Mouse (Mus musculus) forebrain, embryonic 13.5 days (tissue): ENCODE data around the gene Dctn3. TPM values are rescaled to one million over a fixed set of nuclear protein-coding genes. Genes with fewer than 3 reads are reported as not detected.
A peak's percentile ranks its signal among the peaks of the same experiment; 100 is the strongest.
"Not testable (repeated sequence)": the region's sequence is repeated elsewhere in the genome, so short reads cannot be mapped to it uniquely, and the experiment has no call there.

ENCODE experiments used
- ATAC-seq: fragments of 200-750 bp; cut with Nextera tagmentation; 2 replicates; pipeline ENCODE4 v1.8.0; 2017
- H3K27ac ChIP-seq: fragments of 300-500 bp; sonication (generic); 2 replicates; pipeline ENCODE4 v1.5.1; 2015; ENCODE audit warnings: inconsistent platforms, mild to moderate bottlenecking, moderate library complexity
- H3K27me3 ChIP-seq: fragments of 300-500 bp; sonication (generic); 2 replicates; pipeline ENCODE4 v1.6.1; 2015; ENCODE audit warnings: mild to moderate bottlenecking, inconsistent platforms
- H3K36me3 ChIP-seq: fragments of 300-500 bp; sonication (generic); 2 replicates; pipeline ENCODE4 v1.6.1; 2015; ENCODE audit warnings: mild to moderate bottlenecking, inconsistent platforms; ENCODE audit not compliant: poor library complexity, severe bottlenecking
- H3K4me1 ChIP-seq: fragments of 300-500 bp; sonication (generic); 2 replicates; pipeline ENCODE4 v1.6.1; 2015; ENCODE audit warnings: inconsistent platforms
- H3K4me2 ChIP-seq: fragments of 300-500 bp; sonication (generic); 2 replicates; pipeline ENCODE4 v1.6.1; 2015; ENCODE audit warnings: inconsistent platforms, mild to moderate bottlenecking, moderate library complexity
- H3K4me3 ChIP-seq: fragments of 300-500 bp; sonication (generic); 2 replicates; pipeline ENCODE4 v1.5.1; 2015; ENCODE audit warnings: mild to moderate bottlenecking, inconsistent platforms
- H3K9ac ChIP-seq: fragments of 300-500 bp; sonication (generic); 2 replicates; pipeline ENCODE4 v1.6.1; 2015; ENCODE audit warnings: mild to moderate bottlenecking, inconsistent platforms
- H3K9me3 ChIP-seq: fragments of 300-500 bp; sonication (generic); replicated peaks from 2 replicates; pipeline ENCODE4 v1.6.1; 2016; ENCODE audit warnings: inconsistent platforms
- WGBS: fragments of 180-500 bp; shearing (Covaris S2); methylation state at CpG from one replicate; pipeline ENCODE4 v1.1.7; 2015; 5-methylcytosine and 5-hydroxymethylcytosine counted together
- polyA plus RNA-seq: library from polyadenylated mRNA; unstranded; fragments of >200 nt; fragmentation: Nextera tagmentation; extraction: Ambion mirVana; gene quantifications from 2 replicates; pipeline ENCODE4 v1.2.1, GENCODE M21; 2015

The Dctn3 gene
- polyA plus RNA-seq, 1 experiment from 2014 or later = 262 TPM

DNA sequence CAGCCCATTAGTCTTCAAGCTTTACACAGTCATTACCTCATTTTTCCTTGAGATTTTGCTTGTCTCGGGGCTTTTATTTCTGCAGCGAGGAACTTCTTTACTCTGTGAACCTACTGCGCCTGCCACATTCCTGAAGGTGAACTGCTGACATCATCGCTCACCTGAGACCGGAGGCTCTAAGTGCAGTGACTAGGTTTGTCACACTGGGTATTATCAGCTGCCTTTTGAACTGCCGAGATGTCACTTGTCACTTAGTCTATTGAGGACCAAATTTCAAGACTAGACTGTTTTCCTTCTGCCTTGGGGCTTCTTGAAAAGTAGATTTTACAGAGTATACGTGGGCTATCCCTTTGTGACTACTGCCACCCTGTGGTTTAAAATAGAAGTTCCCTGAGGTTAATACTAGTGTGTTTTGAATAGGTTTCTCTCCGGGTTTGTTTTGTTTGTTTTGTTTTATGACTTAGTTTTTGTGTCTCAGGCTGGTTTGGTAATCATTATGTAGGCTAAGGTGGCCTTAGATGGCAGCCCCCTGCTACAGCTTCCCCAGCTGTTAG, 14.7 kb downstream of the Dctn3 start:
- Histone ChIP-seq H3K4me2 (no peak overlapping the region), H3K36me3 (peaks cover 20% of the 10 kb centered on the region), H3K27me3 (no peaks in the 10 kb centered on the region; the same call in 1 of the 2 replicates), H3K9ac (no peak overlapping the region), H3K4me1 (peaks cover 66% of the 10 kb centered on the region), H3K9me3 (no peaks in the 10 kb centered on the region), H3K4me3 (no peak overlapping the region), H3K27ac (no peak overlapping the region; the same call in 1 of the 2 replicates)
- ATAC-seq = peak; percentile 25; the same call in 1 of the 2 replicates
- 40% methylated on average over 8 of the region's 8 CpGs for WGBS

GRCm38 (mm10) chr4:41707011-41707535, 15.9 kb downstream of the Dctn3 start:
- Histone ChIP-seq H3K27me3 (no peaks in the 10 kb centered on the region; the same call in 1 of the 2 replicates), H3K4me3 (0 out of 2 replicates have a peak overlapping the region, but pooled peaks have one; percentile 4), H3K4me1 (peaks cover 59% of the 10 kb centered on the region), H3K27ac (peak overlapping the region; percentile 61; the same call in 1 of the 2 replicates), H3K9me3 (no peaks in the 10 kb centered on the region), H3K9ac (no peak overlapping the region), H3K4me2 (peak overlapping the region; percentile 48), H3K36me3 (peaks cover 17% of the 10 kb centered on the region)
- ATAC-seq = peak; percentile 85
- under 1% methylated on average over 13 of the region's 13 CpGs for WGBS

DNA sequence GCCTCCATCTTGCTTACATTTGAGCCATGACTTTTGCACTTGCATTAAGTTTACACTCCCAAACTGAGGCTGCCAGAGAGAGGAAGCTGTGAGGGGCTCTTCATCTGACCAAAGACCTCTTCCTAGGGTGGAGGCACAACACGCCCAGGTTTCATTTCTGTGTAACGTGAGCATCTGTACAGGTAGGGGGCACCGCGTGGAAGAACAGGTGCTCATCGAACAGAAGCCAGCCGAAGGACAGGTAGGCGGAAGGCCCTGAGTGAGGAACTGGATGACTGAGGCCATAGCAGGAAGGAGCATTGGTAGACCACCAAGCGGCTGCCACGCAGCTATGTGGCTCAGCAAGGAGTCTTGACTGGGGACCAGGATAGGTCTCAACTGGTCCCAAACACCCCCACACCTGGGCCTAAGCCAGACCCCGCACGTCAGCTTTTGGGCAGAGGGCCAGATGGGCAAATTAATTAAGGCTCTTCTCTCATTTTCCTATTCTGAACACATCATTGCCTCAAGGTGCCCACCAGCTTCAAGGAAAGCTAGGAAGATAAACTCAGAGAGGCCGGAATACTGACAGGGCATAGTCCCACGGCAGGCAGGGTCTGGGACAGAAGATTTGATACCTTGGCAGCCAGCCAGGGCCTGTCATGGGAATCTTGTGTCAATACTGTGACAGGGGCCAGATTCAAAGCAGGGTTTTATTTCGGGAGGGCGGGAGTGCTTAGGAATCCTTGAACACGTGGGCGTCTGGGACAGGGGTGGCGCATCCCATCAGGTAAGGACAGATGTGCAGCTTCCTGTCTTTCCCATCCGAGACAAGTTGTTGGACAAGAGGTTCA, 16.8 kb downstream of the Dctn3 start:
- H3K36me3 ChIP-seq = peaks cover 8% of the 10 kb centered on the region
- no peaks in the 10 kb centered on the region; the same call in 1 of the 2 replicates for H3K27me3 ChIP-seq
- WGBS = 51% methylated on average over 19 of the region's 19 CpGs
- ATAC-seq = no peak
- H3K27ac ChIP-seq = peak overlapping the region; percentile 61; the same call in 1 of the 2 replicates
- H3K4me3 ChIP-seq = 0 out of 2 replicates have a peak overlapping the region, but pooled peaks have one; percentile 4
- H3K4me1 ChIP-seq = peaks cover 50% of the 10 kb centered on the region
- peak overlapping the region; percentile 48 for H3K4me2 ChIP-seq
- H3K9ac ChIP-seq = peak overlapping the region; percentile 26; the same call in 1 of the 2 replicates
- no peaks in the 10 kb centered on the region for H3K9me3 ChIP-seq

- no peak overlapping the region for H3K9ac ChIP-seq
- H3K27me3 ChIP-seq = no peaks in the 10 kb centered on the region; the same call in 1 of the 2 replicates
- H3K4me3 ChIP-seq = no peak overlapping the region
- no peak overlapping the region for H3K27ac ChIP-seq
- H3K36me3 ChIP-seq = no peaks in the 10 kb centered on the region
- H3K4me2 ChIP-seq = no peak overlapping the region
- peaks cover 42% of the 10 kb centered on the region for H3K4me1 ChIP-seq
- no peak for ATAC-seq
- WGBS = 7% methylated on average over 5 of the region's 5 CpGs
- H3K9me3 ChIP-seq = no peaks in the 10 kb centered on the region
These were observed 18.3 kb downstream of the Dctn3 start for GRCm38 (mm10) chr4:41704651-41705050.

DNA sequence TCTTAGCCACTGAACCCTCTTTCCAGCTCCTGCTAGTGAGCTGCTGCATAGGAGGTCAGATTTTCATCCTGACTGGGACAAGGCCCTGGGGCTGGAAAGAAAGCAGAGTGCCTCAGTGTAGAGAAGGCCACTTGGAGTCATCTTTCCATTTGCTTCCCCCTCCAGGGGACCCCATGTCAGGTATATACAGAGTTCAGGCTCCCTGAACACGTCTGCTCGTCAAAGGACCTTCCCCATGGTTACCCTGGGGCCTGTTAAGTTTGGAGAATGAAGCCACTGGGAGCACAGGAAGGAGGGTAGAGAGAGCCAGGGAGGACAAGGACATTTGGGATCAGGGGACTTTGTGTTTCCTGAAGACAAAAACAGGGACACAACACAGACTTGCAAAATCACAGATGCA, 20.7 kb downstream of the Dctn3 start:
- H3K36me3 ChIP-seq, H3K4me2 ChIP-seq, ATAC-seq, H3K9me3 ChIP-seq, H3K4me3 ChIP-seq, H3K27me3 ChIP-seq, H3K27ac ChIP-seq, H3K9ac ChIP-seq: not testable (repeated sequence)
- H3K4me1 ChIP-seq = peaks cover 31% of the 10 kb centered on the region
- WGBS = 61% methylated on average over 2 of the region's 2 CpGs

DNA sequence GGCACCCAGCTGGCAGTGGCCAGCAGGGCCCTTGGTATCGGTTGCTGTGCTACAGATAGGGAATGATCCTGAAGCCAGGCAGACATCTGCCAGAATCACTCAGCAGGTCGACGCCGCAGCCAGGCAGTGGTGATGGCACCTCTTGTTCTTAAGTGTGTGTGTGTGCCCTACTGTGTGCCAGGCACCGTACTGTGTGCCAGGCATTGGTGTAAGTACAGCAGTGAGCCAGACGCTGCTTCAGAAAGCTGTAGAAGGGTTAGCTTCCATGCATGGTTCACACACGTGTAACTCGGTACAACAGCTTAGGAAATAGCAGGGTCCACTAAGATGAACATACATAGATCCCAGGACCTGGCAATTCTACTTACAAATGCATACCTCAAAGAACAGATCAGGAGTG, 22.7 kb downstream of the Dctn3 start:
- not testable (repeated sequence) for H3K4me3 ChIP-seq, H3K36me3 ChIP-seq, H3K9me3 ChIP-seq, H3K9ac ChIP-seq, H3K4me2 ChIP-seq, ATAC-seq, H3K27ac ChIP-seq, H3K27me3 ChIP-seq
- H3K4me1 ChIP-seq = peaks cover 11% of the 10 kb centered on the region; the same call in 1 of the 2 replicates
- 81% methylated on average over 5 of the region's 8 CpGs for WGBS

GRCm38 (mm10) chr4:41699783-41700182, 23.2 kb downstream of the Dctn3 start, which contains the start of gene Il11ra1:
Gene Il11ra1, plus strand, starts transcription at chr4:41699989.
- WGBS = 93% methylated on average over 10 of the region's 10 CpGs
- not testable (repeated sequence) for H3K36me3 ChIP-seq, H3K9me3 ChIP-seq, H3K27ac ChIP-seq, ATAC-seq, H3K27me3 ChIP-seq, H3K4me3 ChIP-seq, H3K4me1 ChIP-seq, H3K9ac ChIP-seq
- H3K4me2 ChIP-seq = 0 out of 2 replicates have a peak within 1 kb of the TSS, but pooled peaks have one; percentile 34

- not testable (repeated sequence) for H3K9me3 ChIP-seq, H3K4me1 ChIP-seq, H3K9ac ChIP-seq, H3K4me3 ChIP-seq, H3K27ac ChIP-seq, ATAC-seq, H3K27me3 ChIP-seq, H3K36me3 ChIP-seq
- H3K4me2 ChIP-seq = peak overlapping the region; percentile 34
- WGBS = 6% methylated on average over 19 of the region's 32 CpGs
These were observed 24.5 kb downstream of the Dctn3 start for GRCm38 (mm10) chr4:41698421-41699016.

DNA sequence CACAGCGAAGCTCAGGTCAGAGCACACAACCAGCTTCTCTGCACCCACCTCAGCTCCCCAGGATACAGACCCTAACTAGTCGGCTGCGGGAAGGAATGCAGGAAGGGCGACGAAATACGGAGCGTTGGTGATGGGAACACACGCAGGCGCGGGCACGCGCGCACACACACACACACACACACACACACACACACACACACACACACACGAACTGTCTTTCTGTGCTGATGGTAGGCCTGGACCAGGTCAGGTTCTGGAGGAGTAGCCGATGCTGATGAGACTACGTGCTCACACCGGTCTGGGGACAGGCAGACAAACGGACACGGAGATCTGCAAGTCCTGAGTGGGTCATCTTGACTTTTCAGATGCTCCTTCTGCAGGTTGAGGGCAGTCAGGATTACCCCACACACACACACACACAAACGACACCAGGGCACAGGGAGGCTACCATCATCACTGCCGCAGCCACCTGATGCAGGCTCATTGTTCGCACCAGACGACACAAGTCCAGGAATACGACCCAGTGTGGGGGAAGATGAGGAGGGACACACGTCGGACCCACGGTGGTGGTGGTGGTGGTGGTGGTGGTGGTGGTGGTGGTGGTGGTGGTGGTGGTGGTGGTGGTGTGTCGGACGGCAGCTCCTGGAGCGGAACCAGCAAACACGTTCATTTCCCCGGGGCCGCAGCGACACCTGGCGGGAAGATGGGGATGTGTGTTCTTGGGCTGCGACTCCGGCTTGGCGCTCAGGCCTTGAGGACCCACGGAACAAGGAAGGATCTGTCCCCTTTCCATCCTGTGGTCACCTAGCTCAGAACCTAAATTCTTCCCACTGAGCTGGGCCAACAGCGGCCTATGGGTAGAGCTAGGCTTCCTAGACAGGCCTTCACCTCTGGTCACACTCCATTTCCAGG, 25.8 kb downstream of the Dctn3 start, which contains the start of gene Cntfr:
Cntfr (minus strand) TSS at position 160 of the 912 bp plus-strand sequence.
- not testable (repeated sequence) for ATAC-seq

DNA sequence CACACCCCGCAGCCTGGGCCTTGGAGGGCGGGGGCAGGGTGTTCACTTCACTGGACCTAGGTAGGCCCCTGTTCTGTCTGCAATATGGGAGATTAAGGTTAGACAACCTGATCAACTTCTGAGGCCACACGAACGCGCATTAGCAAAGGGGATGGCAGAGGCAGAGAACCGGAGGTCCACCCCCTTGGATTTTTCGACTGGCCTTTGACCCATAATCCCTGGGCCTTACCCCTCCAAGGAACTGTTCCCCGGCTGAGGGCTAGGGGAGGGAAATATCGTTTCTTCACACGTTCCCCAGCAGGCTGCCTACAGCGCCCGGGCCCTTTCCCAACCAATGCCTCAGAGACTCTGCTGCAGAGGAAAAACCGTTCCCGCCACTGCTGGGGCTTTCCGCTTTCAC, 26.5 kb downstream of the Dctn3 start:
- H3K9me3 ChIP-seq, H3K36me3 ChIP-seq, H3K4me1 ChIP-seq, ATAC-seq, H3K27ac ChIP-seq, H3K27me3 ChIP-seq, H3K9ac ChIP-seq, H3K4me3 ChIP-seq, H3K4me2 ChIP-seq: not testable (repeated sequence)
- 7% methylated on average over 14 of the region's 15 CpGs for WGBS

More for the DNA sequence above, 25.8 kb downstream of the Dctn3 start, which contains the start of gene Cntfr:
- H3K9ac ChIP-seq, H3K4me1 ChIP-seq, H3K27me3 ChIP-seq, H3K4me3 ChIP-seq, H3K27ac ChIP-seq, H3K9me3 ChIP-seq, H3K36me3 ChIP-seq: not testable (repeated sequence)
- WGBS = 14% methylated on average over 35 of the region's 40 CpGs
- H3K4me2 ChIP-seq = peak within 1 kb of the TSS; percentile 49

GRCm38 (mm10) chr4:41695800-41696199, 27.2 kb downstream of the Dctn3 start:
- H3K9me3 ChIP-seq, ATAC-seq, H3K27me3 ChIP-seq, H3K27ac ChIP-seq, H3K4me1 ChIP-seq, H3K9ac ChIP-seq, H3K36me3 ChIP-seq: not testable (repeated sequence)
- WGBS = 3% methylated on average over 19 of the region's 38 CpGs
- peak overlapping the region; percentile 26 for H3K4me3 ChIP-seq
- H3K4me2 ChIP-seq = peak overlapping the region; percentile 49
